ENCODE assay signal across 16 mouse cellular contexts in the genomic region with DNA sequence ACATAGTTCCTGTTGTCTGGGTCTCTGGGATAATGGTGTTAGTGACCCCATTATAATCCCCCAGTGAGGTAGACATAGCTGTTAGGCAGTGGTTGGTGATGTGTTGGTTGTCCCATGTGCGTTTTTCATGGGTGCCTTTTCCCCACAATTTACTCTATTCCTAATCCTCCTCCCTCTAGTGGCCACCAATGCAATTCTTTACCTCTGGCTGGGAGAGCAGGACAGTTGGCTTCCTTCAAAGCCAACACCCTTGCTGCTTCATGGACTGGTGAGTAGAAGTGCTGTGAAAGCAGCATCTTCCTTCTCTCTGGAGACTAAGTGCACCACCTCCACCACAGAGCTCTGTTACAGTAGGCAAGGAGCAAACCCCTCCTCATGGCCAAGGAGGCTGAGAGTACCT.
DNase-seq lines count a peak whose midpoint lies in the region; ATAC-seq and TF ChIP-seq lines count a peak whose summit lies in the region.
"Had no signal": no experiment of that assay in that cellular context is flagged by ENCODE, and none has a peak within 500 bp of the region (broad histone marks: within the 10 kb centered on the region; RNA-seq: fewer than 3 reads in every experiment).

No protein-coding gene starts in this region.

- no peak for ATAC-seq in kidney, postnatal 0 days (replicated peaks; ENCODE audit: low FRiP score, low read depth)
- ATAC-seq: CD4-positive, CD25-positive, alpha-beta regulatory T cell, adult 4 months had no signal

- 81% methylated on average over 1 of the region's 1 CpGs for WGBS in kidney, postnatal 0 days

- TF ChIP-seq CTCF in kidney, postnatal 0 days (IDR thresholded peaks at IDR 0.05; ENCODE audit: low read depth), result peak; percentile 52
- no peak for TF ChIP-seq CTCF in testis, adult 2 months (IDR thresholded peaks at IDR 0.05; ENCODE audit: control insufficient read depth, insufficient read depth, insufficient replicate concordance, low read depth, low read length)

- no peak for DNase-seq in kidney, postnatal 0 days (ENCODE audit: low spot score)
- no peak for DNase-seq in kidney, adult 9 months
- no peak for DNase-seq in testis, postnatal 10 days (ENCODE audit: low spot score)
- DNase-seq in adipocyte (ENCODE audit: low spot score), result peak; percentile 3
- no peak for DNase-seq in c-Kit-positive CD71-positive TER-119-positive erythroid progenitor cells, embryonic 14.5 days (ENCODE audit: low spot score)
- no peak for DNase-seq in left cerebral cortex, postnatal 36 days (ENCODE audit: low spot score in 2 of 2)
- DNase-seq: adrenal gland, adult 2 months; cerebellum, adult 11-12 months; kidney, adult 18-20 months; right cerebral cortex, adult 18-20 months had no signal

- H3K9ac ChIP-seq in kidney, postnatal 0 days (ENCODE audit: low read depth, low read length), result no peak overlapping the region
- H3K9ac ChIP-seq: heart, embryonic 15.5 days; hindbrain, embryonic 13.5 days; midbrain, embryonic 12.5 days had no signal

- no peak overlapping the region for H3K27ac ChIP-seq in kidney, postnatal 0 days
- H3K27ac ChIP-seq in testis, adult 2 months (ENCODE audit: control insufficient read depth, insufficient read depth, low read depth, low read length), result no peak overlapping the region
- H3K27ac ChIP-seq: heart, embryonic 15.5 days; hindbrain, embryonic 13.5 days; midbrain, embryonic 12.5 days had no signal

- no peak overlapping the region for H3K4me2 ChIP-seq in kidney, postnatal 0 days (ENCODE audit: low read length)
- H3K4me2 ChIP-seq: heart, embryonic 15.5 days; hindbrain, embryonic 13.5 days; midbrain, embryonic 12.5 days had no signal

- no peak for TF ChIP-seq POLR2A in testis, adult 2 months (IDR thresholded peaks at IDR 0.05; ENCODE audit: control insufficient read depth, low read depth, low read length)

- H3K4me1 ChIP-seq in kidney, postnatal 0 days (replicated peaks; ENCODE audit: insufficient read depth, low read length), result no peaks in the 10 kb centered on the region
- no peaks in the 10 kb centered on the region for H3K4me1 ChIP-seq in testis, adult 2 months (ENCODE audit: control insufficient read depth, insufficient read depth, low read length)
- H3K4me1 ChIP-seq: heart, embryonic 15.5 days; hindbrain, embryonic 13.5 days; midbrain, embryonic 12.5 days had no signal

- intact Hi-C loops in left cerebral cortex, postnatal 36 days (cut with DNase I), result no loop called here

- no peaks in the 10 kb centered on the region for H3K36me3 ChIP-seq in kidney, postnatal 0 days (ENCODE audit: insufficient read depth, low read length)
- no peaks in the 10 kb centered on the region for H3K36me3 ChIP-seq in testis, adult 2 months (ENCODE audit: control insufficient read depth, insufficient read depth, low read length)

- H3K4me3 ChIP-seq in kidney, postnatal 0 days (replicated peaks; ENCODE audit: low read depth, low read length), result no peak overlapping the region
- peak overlapping the region; percentile 35; the same call in 1 of the 2 replicates for H3K4me3 ChIP-seq in testis, adult 2 months (ENCODE audit: control insufficient read depth, low read depth, low read length)
- H3K4me3 ChIP-seq: heart, embryonic 15.5 days; hindbrain, embryonic 13.5 days; midbrain, embryonic 12.5 days; myocyte had no signal

- no peaks in the 10 kb centered on the region for H3K9me3 ChIP-seq in kidney, postnatal 0 days (replicated peaks; ENCODE audit: low read length)
- H3K9me3 ChIP-seq: heart, embryonic 15.5 days; hindbrain, embryonic 13.5 days; midbrain, embryonic 12.5 days had no signal

- H3K27me3 ChIP-seq in kidney, postnatal 0 days (ENCODE audit: insufficient read depth, low read length), result no peaks in the 10 kb centered on the region
- H3K27me3 ChIP-seq in testis, adult 2 months (ENCODE audit: control insufficient read depth, insufficient read depth, low read length), result no peaks in the 10 kb centered on the region
- H3K27me3 ChIP-seq: heart, embryonic 15.5 days; hindbrain, embryonic 13.5 days; midbrain, embryonic 12.5 days had no signal
